Mouse (Mus musculus) cerebellum, postnatal 4 days (tissue): ENCODE results near the gene Opn1mw.
"Not testable (repeated sequence)": the region's sequence is repeated elsewhere in the genome, so short reads cannot be mapped to it uniquely, and the experiment has no call there.

ENCODE experiments used
- DNase-seq, 2 experiments: peaks; one replicate each; pipeline ENCODE4 v3.0.0; 2022; ENCODE audit warnings: low spot score in 2 of 2, mixed read lengths in 1 of 2

Opn1mw gene

DNA sequence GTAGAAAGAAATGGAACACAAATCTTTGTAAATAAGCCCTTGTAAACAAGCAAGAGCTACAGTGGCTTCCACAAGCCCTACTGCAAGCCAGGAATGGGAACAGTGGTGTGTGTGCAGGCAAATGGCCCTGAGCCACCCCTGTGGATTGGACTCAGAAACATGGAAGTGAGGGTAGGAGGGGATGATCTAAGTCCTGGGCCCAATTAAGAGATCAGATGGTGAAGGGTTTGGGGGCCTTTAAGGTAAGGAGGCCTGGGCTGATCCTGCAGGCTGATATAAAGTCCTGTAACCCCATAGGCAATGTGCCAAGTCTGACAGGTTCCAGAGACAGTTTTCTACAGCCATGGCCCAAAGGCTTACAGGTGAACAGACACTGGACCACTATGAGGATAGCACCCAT lies at the start of gene Opn1mw:
TSS of gene Opn1mw (plus strand) at position 301 of the 400 bp plus-strand sequence.
- DNase-seq, result no peak

DNA sequence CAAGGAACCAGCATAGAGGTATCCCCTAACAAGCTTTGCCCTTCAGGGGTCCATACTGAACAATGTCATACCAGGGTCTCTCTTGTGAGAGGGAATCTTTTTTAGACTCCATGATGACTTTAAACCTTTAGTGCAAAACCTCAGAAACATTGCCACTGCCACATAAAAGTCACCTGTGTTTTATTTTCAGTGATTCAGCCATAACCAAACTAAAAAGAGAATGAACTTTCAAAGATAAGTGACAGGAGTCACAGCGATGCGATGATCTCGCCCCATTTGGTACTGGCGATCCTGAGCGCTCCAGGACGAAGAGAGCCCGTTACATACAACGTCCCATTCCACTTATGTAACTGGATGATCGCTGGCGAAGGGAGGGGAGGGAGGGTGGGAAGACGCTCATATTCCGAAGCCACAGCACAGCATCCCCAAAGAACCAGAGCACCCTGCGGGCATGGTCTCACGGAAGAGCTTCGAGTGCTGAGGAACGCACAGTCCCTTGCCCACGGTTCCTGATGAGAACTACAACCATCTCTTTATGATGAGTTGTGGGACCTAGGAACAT lies 42.9 kb upstream of the Opn1mw start:
- DNase-seq, result no peak

DNA sequence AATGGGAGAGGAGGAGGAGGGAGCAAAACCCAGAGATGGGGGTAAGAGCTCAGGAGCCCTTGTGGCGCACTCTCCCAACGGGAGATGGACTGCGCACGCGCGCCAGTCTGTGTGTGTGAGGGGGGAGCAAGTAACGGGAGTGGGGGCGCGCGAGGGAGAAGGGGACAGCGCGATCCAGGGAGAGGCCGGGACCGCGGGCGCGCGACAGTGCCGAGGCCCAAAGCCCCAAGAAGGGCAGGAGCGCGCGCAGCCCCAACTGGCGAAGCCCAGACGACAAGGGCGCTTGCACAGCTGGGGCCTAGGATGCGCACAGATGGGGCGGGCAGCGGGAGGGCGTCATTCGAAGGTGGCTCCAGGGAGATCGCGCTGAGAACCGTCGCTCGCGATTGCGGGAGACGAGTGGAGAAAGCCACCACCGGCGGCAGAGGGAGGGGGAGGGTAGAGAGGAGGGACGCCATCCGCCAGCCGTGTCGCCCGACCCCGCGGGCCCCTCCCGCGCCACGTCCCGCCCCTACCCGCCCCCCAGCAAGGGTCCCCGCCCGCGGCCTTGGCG lies 42.2 kb upstream of the Opn1mw start:
- peak; percentile 36 to 74 for DNase-seq

DNA sequence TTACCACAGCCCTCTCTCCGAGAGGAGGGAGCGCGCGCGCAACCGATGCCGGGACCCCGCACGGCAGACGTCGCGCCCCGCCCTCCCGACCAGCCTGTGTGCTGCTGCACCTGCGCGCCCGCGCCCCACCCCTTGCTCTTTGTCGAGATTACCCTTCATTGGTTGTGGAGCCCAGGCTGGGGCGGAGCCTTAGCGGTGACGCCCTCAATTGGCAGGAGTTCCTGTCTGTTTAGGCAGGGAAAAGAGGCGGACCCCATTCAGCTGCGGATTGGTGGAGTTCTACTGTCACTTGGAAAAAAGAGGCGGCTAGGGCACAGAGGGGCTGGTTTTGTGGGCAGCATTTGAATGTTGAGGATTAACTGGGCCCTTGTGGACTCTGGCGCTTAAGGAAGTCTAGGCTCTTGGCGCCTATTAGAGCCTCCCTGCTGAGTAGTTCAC lies 41.6 kb upstream of the Opn1mw start:
- DNase-seq, result peak; percentile 86 to 94

DNA sequence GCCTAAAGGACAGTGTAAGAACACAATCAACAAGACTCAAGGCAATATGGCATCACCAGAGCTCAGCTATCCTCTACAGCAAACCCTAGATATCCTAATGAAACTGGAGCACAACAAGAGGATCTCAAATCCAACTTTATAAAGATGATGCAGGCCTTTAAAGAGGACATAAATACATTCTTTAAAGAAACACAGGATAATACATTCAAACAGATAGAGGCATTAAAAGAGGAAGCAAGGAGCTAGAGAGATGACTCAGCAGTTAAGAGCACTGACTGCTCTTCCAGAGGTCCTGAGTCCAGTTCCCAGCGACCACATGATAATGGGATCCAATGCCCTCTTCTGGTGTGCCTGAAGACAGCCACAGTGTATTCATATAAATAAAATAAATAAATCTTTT lies 32.1 kb upstream of the Opn1mw start:
- no peak for DNase-seq

DNA sequence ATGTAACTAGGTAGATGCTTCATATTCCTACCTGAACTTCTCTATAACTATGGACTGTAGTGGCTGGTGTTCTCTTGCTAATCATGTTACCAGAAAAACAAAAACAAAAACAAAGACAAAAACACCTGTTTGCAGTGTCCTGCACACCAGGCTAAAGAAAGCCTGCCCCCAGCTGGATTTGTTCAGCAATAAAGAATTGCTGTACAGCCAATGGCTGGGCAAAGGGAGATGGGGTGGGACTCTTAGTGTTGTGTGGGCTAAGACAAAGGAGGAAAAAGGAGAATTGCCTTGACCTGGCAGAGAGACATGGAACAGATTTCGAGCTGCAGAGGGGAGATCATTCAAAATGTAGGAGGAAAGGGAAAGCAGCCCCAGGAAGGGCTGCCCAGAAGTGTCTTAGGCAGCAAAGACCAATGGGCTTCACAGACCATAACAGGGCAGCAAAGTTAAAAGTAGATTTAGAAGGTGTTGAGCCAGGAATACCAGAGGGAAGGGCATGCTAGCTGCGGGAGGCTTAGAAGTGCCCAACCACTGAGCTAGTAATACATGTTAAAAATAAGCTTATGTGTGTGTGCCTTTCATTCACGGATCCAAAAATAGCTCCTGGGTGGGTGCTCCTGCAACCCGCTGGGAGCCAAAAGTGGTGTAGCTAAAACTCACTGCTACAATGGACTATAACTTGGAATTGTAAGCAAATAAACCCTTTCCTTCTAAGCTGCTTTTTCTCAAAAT lies 23.6 kb upstream of the Opn1mw start:
- DNase-seq, result no peak

DNA sequence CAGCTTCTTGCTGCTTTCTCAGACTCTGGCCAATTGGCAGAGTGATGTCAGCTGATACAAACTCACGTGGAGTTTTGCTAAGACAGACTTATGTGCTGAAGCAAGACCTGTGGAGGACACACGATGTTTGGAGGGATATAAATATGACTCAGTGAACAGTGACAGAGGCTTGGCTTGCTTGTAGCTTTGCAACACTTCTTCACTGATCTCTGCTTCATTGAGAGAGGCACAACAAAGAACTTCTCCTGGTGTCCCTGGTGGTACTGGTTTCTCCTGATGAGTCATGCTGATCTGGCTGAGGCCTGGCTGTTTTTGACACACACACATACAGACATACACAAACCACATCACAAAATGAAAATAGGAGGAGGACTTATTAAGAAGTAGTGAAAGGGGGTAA lies 21.3 kb upstream of the Opn1mw start:
- no peak for DNase-seq

DNA sequence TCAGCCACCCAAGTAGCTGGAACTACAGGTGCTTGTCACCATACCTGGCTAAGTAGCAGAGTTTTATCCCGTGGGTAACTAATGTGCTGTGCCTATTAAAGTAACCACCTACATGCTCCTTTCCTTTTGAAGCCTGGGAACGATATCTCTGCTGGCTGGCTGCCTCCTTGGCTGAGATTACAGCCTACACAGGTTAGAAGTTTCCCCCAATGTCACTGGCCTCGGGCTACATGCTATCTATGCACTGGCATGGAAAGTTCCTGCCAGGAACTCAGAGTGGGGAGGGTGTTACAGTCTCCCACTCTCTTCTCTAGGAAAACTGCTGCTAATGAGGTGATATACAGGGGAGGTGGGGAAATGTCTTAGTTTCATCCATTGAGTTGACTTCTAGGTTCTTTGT lies 18.5 kb upstream of the Opn1mw start:
- DNase-seq, result no peak

DNA sequence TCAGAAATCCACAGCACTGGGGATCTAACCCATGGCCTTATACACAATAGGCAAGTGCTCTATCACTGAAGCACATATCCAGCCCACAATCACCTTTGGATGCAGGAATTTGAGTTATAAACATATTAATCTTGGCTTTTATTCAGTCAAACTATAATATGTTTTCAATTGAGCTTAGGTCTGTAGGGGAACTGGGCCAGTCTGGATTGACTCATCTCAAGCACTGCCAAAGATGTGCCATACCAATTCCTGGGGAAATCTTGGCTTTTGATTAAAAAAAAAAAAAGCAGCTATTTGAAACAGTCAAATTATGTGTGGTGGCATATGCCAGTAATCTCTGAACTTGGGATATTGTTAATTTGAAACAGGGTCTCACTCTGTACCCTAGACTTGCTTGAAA lies 13.2 kb upstream of the Opn1mw start:
- no peak for DNase-seq

DNA sequence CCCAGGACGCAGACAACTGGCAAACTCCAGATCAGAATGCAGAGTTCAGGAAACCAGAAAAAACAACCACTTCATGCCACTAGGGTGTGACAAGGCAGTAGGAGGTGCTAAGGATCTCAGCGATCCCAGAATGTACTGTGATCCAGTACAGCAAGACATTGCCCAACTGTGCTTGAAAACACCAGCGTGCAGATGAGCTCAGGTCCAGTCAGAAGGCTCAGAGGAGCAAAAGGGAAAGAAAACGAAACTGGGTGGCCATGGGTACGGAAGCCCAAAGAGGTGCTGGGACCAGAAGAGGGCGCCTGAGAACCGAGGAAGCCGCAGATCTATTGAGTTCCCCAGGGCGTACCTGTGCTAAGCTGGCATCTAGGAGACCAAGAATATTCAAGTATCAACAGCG lies 11.8 kb upstream of the Opn1mw start:
- DNase-seq, result peak in 1 of 2 experiments; percentile 39

DNA sequence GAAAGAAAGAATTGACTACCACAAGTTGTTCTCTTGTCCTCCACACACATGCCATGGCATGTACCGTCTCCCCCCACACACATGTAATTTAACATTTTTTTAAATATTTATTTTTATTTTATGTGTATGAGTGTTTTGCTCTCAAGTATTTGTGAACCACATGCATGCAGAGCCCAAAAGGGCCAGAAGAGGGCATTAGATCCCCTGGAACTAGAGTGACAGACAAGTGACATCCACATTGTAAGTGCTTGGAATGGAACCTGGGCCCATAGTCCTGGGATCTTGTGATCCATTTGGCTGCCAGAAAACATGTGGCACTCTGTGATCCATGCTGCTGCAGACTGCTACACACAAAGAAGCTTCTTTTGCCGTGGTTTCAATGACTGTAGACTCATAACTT lies 2.3 kb upstream of the Opn1mw start:
- no peak for DNase-seq

DNA sequence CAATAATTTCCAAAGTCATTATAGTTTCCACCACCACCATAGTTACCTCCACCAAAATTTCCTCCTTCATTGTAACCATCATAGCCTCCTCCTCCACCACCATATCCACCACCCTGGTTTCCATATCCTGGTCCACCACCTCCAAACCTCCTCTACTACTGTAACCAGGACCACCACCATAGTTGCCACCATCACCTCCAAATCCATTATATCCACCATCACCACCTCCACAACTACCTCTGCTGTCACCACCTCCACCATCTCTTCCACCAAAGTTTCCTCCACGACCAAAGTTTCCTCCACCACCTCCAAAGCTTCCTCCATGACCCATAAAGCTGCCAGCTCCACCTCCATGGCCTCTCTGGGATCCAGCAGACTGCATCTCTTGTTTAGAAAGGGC lies 8.0 kb downstream of the Opn1mw start, which contains the start of gene Mecp2:
TSS of gene Mecp2 (minus strand) at position 101 of the 400 bp plus-strand sequence.
- not testable (repeated sequence) for DNase-seq

DNA sequence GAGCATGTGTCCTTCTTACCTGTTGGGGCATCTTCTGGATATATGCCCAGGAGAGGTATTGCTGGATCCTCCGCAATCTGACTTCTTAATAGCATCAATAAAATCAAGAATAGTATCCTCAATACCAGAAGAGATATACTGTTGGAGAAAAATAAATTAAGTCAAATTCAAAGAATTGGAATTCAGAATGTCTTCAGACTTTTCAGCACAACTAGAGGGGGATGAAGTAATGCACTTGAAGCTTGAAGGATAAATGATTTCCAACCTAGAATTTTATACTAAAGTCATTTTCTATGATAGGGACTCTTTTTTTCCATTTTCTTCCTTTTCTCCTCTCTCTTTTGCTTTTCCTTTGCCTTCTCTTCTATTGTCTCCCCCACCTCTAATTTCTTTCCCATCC lies 40.5 kb downstream of the Opn1mw start, which contains the start of gene Tex28:
TSS of gene Tex28 (minus strand) at position 101 of the 400 bp plus-strand sequence.
- no peak for DNase-seq

DNA sequence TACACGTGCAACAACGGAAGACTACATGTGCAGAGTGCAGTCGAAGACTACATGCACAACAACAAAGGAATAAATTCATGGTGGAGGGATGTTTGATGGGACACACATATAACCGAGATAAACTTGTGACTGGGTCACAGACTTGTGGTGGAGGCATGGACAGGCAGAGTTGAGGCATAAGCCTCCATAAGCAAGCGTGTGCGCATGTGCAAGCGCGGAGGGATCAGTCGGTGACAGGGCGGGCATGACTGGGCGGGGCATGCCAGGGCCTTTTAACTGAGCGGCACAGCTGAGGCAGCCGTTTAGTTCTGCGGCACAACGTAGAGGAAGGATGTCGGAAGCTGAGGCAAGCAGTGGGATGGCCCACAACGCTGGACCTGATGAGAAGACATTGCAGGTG lies 49.7 kb downstream of the Opn1mw start, which contains the start of gene Tktl1:
TSS of gene Tktl1 (plus strand) at position 301 of the 400 bp plus-strand sequence.
- DNase-seq, result no peak
